20 mouse cellular contexts compared by ENCODE assay signal in the genomic region with DNA sequence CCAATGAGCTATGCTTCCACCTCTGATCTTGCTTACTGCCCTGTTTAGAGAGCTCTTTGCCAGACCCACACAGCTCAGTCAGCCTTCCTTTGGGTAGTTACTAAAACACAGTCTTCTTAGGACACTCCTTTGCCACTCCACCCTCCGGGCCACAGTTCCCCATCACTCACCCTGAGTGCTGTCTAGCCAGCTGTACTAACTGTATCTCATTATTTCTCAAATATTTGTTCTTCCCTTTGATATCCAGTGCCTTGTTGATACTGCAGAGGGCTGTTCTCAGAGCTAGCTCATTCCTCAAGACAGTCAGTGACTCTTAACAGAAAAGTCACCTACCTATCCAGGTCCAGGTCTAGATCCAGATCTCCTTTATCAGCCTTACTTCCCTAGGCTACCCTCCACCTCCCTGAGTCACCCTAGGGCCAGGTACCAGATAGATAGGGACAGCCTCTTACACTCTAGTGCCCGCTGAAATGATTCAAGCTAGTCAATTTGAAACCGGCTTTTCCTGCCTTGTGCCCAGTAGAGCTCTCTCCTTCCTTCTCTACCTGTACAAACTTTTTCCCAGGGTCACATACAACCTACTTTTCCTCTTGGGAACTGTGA.
DNase-seq lines count a peak whose midpoint lies in the region; ATAC-seq and TF ChIP-seq lines count a peak whose summit lies in the region.
"Had no signal": no experiment of that assay in that cellular context is flagged by ENCODE, and none has a peak within 500 bp of the region (broad histone marks: within the 10 kb centered on the region; RNA-seq: fewer than 3 reads in every experiment).

No protein-coding gene starts in this region.

- H3K9me3 ChIP-seq in intestine, embryonic 15.5 days: 0 out of 2 replicates have a peak, but pooled peaks cover 3% of the 10 kb centered on the region
- no peaks in the 10 kb centered on the region for H3K9me3 ChIP-seq in intestine, postnatal 0 days (ENCODE audit: control insufficient read depth)
- H3K9me3 ChIP-seq in lung, embryonic 16.5 days (ENCODE audit: control insufficient read depth, low read length): 0 out of 2 replicates have a peak, but pooled peaks cover 6% of the 10 kb centered on the region
- no peaks in the 10 kb centered on the region for H3K9me3 ChIP-seq in stomach, postnatal 0 days (ENCODE audit: control insufficient read depth, low read length)
- H3K9me3 ChIP-seq in forebrain, postnatal 0 days (ENCODE audit: low read length): no peaks in the 10 kb centered on the region
- H3K9me3 ChIP-seq: embryonic facial prominence, embryonic 13.5 days; hindbrain, embryonic 10.5 days had no signal

- no peak for TF ChIP-seq POLR2A in small intestine, adult 2 months (IDR thresholded peaks at IDR 0.05; ENCODE audit: low read depth, low read length)

- 74% methylated on average over 3 of the region's 3 CpGs for WGBS in intestine, embryonic 15.5 days
- 77% methylated on average over 3 of the region's 3 CpGs for WGBS in intestine, postnatal 0 days
- WGBS in lung, embryonic 16.5 days: 54% methylated on average over 3 of the region's 3 CpGs
- 55% methylated on average over 3 of the region's 3 CpGs for WGBS in small intestine, adult 2 months
- 61% methylated on average over 3 of the region's 3 CpGs for WGBS in stomach, postnatal 0 days
- WGBS in forebrain, postnatal 0 days: 97% methylated on average over 3 of the region's 3 CpGs

- H3K4me3 ChIP-seq in intestine, embryonic 15.5 days (replicated peaks): no peak overlapping the region
- no peak overlapping the region for H3K4me3 ChIP-seq in intestine, postnatal 0 days (ENCODE audit: low read depth, low read length)
- H3K4me3 ChIP-seq in lung, embryonic 16.5 days (ENCODE audit: low read length): no peak overlapping the region
- no peak overlapping the region for H3K4me3 ChIP-seq in small intestine, adult 2 months (ENCODE audit: low read depth, low read length)
- H3K4me3 ChIP-seq in stomach, postnatal 0 days (ENCODE audit: low read depth, low read length): no peak overlapping the region
- H3K4me3 ChIP-seq in forebrain, postnatal 0 days (ENCODE audit: low read depth, low read length): no peak overlapping the region
- H3K4me3 ChIP-seq: embryonic facial prominence, embryonic 13.5 days; forebrain, embryonic 12.5 days; gastrocnemius, adult 2 months; heart, embryonic 12.5 days; hindbrain, embryonic 10.5 days had no signal

- no peaks in the 10 kb centered on the region for H3K27me3 ChIP-seq in intestine, embryonic 15.5 days (replicated peaks)
- no peaks in the 10 kb centered on the region for H3K27me3 ChIP-seq in intestine, postnatal 0 days (replicated peaks; ENCODE audit: control insufficient read depth, insufficient read depth, low read length)
- H3K27me3 ChIP-seq in lung, embryonic 16.5 days (ENCODE audit: control insufficient read depth, insufficient read depth, low read depth, low read length): no peaks in the 10 kb centered on the region
- H3K27me3 ChIP-seq in small intestine, adult 2 months (ENCODE audit: control insufficient read depth, insufficient read depth, low read length): no peaks in the 10 kb centered on the region
- no peaks in the 10 kb centered on the region for H3K27me3 ChIP-seq in stomach, postnatal 0 days (ENCODE audit: control insufficient read depth, insufficient read depth, low read length)
- no peaks in the 10 kb centered on the region for H3K27me3 ChIP-seq in forebrain, postnatal 0 days (ENCODE audit: insufficient read depth, low read length)
- H3K27me3 ChIP-seq: embryonic facial prominence, embryonic 13.5 days; forebrain, embryonic 12.5 days; heart, embryonic 12.5 days had no signal

- no peak overlapping the region for H3K9ac ChIP-seq in intestine, embryonic 15.5 days
- H3K9ac ChIP-seq in intestine, postnatal 0 days (ENCODE audit: low read depth, low read length): no peak overlapping the region
- no peak overlapping the region for H3K9ac ChIP-seq in lung, embryonic 16.5 days (ENCODE audit: low read length)
- H3K9ac ChIP-seq in stomach, postnatal 0 days (ENCODE audit: low read length): no peak overlapping the region
- H3K9ac ChIP-seq in forebrain, postnatal 0 days: no peak overlapping the region
- H3K9ac ChIP-seq: embryonic facial prominence, embryonic 13.5 days; forebrain, embryonic 12.5 days; heart, embryonic 12.5 days had no signal

- no peaks in the 10 kb centered on the region for H3K36me3 ChIP-seq in intestine, embryonic 15.5 days
- H3K36me3 ChIP-seq in intestine, postnatal 0 days (ENCODE audit: control insufficient read depth, insufficient read depth): no peaks in the 10 kb centered on the region
- no peaks in the 10 kb centered on the region for H3K36me3 ChIP-seq in lung, embryonic 16.5 days (ENCODE audit: control insufficient read depth, insufficient read depth, low read length)
- peaks cover 3% of the 10 kb centered on the region for H3K36me3 ChIP-seq in small intestine, adult 2 months (ENCODE audit: control insufficient read depth, insufficient read depth, low read length)
- H3K36me3 ChIP-seq in stomach, postnatal 0 days (ENCODE audit: control insufficient read depth, insufficient read depth, low read length): no peaks in the 10 kb centered on the region
- H3K36me3 ChIP-seq in forebrain, postnatal 0 days (ENCODE audit: insufficient read depth): peaks cover 2% of the 10 kb centered on the region; the same call in 1 of the 2 replicates
- H3K36me3 ChIP-seq: embryonic facial prominence, embryonic 13.5 days; forebrain, embryonic 12.5 days; G1E; hindbrain, embryonic 10.5 days had no signal

- peak; percentile 52 for ATAC-seq in intestine, embryonic 15.5 days
- ATAC-seq in intestine, postnatal 0 days: no peak
- ATAC-seq in lung, embryonic 16.5 days (ENCODE audit: low read depth): peak; percentile 47
- ATAC-seq in stomach, postnatal 0 days (ENCODE audit: low FRiP score, low TSS enrichment): peak; percentile 85
- ATAC-seq in forebrain, postnatal 0 days: no peak
- ATAC-seq: CD4-positive, CD25-positive, alpha-beta regulatory T cell, adult 4 months; forebrain, embryonic 16.5 days had no signal

- 0 out of 2 replicates have a peak, but pooled peaks cover 7% of the 10 kb centered on the region for H3K4me1 ChIP-seq in intestine, embryonic 15.5 days (replicated peaks)
- H3K4me1 ChIP-seq in intestine, postnatal 0 days (replicated peaks; ENCODE audit: control insufficient read depth, insufficient read depth, low read length): no peaks in the 10 kb centered on the region
- H3K4me1 ChIP-seq in lung, embryonic 16.5 days (replicated peaks; ENCODE audit: control insufficient read depth, insufficient read depth, low read length): peaks cover 12% of the 10 kb centered on the region
- H3K4me1 ChIP-seq in small intestine, adult 2 months (ENCODE audit: control insufficient read depth, insufficient read depth, insufficient read length, low read length): peaks cover 25% of the 10 kb centered on the region; the same call in 1 of the 2 replicates
- H3K4me1 ChIP-seq in stomach, postnatal 0 days (replicated peaks; ENCODE audit: control insufficient read depth, insufficient read depth): no peaks in the 10 kb centered on the region
- no peaks in the 10 kb centered on the region for H3K4me1 ChIP-seq in forebrain, postnatal 0 days (ENCODE audit: insufficient read depth)
- H3K4me1 ChIP-seq: forebrain, embryonic 12.5 days; hindbrain, embryonic 10.5 days had no signal

- DNase-seq in lung, postnatal 10 days: no peak
- DNase-seq in stomach, postnatal 0 days (ENCODE audit: low spot score): peak; percentile 52
- DNase-seq in forebrain, postnatal 0 days: no peak
- DNase-seq: adrenal gland, postnatal 10 days; B cell, adult 2 months; cerebellum, adult 11 months; cerebellum, adult 8-10 months; gastrocnemius, postnatal 25 days had no signal

- H3K4me2 ChIP-seq in intestine, embryonic 15.5 days (replicated peaks): no peak overlapping the region
- no peak overlapping the region for H3K4me2 ChIP-seq in intestine, postnatal 0 days (replicated peaks; ENCODE audit: low read depth)
- H3K4me2 ChIP-seq in lung, embryonic 16.5 days (ENCODE audit: low read depth, low read length): no peak overlapping the region
- no peak overlapping the region for H3K4me2 ChIP-seq in stomach, postnatal 0 days (replicated peaks; ENCODE audit: low read depth)
- no peak overlapping the region for H3K4me2 ChIP-seq in forebrain, postnatal 0 days (ENCODE audit: low read depth)
- H3K4me2 ChIP-seq: embryonic facial prominence, embryonic 13.5 days; forebrain, embryonic 12.5 days; heart, embryonic 12.5 days had no signal

- TF ChIP-seq CTCF in intestine, postnatal 0 days (IDR thresholded peaks at IDR 0.05; ENCODE audit: low read depth): no peak
- no peak for TF ChIP-seq CTCF in small intestine, adult 2 months (IDR thresholded peaks at IDR 0.05; ENCODE audit: extremely low read depth, insufficient read length, insufficient replicate concordance, low read depth, low read length)
- TF ChIP-seq CTCF in stomach, postnatal 0 days (IDR thresholded peaks at IDR 0.05; ENCODE audit: low read depth): no peak
- no peak for TF ChIP-seq CTCF in forebrain, postnatal 0 days (IDR thresholded peaks at IDR 0.05; ENCODE audit: low read depth)

- TF ChIP-seq EP300 in stomach, postnatal 0 days (optimal IDR thresholded peaks at IDR 0.05): no peak

- H3K27ac ChIP-seq in intestine, embryonic 15.5 days: no peak overlapping the region
- no peak overlapping the region for H3K27ac ChIP-seq in intestine, postnatal 0 days (ENCODE audit: low read depth, low read length)
- peak overlapping the region; percentile 33; the same call in 1 of the 2 replicates for H3K27ac ChIP-seq in lung, embryonic 16.5 days (ENCODE audit: low read length)
- peak overlapping the region; percentile 17; the same call in 1 of the 2 replicates for H3K27ac ChIP-seq in small intestine, adult 2 months (ENCODE audit: insufficient read depth, low read depth, low read length)
- peak overlapping the region; percentile 79 for H3K27ac ChIP-seq in stomach, postnatal 0 days (replicated peaks)
- H3K27ac ChIP-seq in forebrain, postnatal 0 days (ENCODE audit: low read depth, low read length): no peak overlapping the region
- H3K27ac ChIP-seq: embryonic facial prominence, embryonic 13.5 days; forebrain, embryonic 12.5 days; hindbrain, embryonic 10.5 days had no signal

Comparison
In these comparisons a context has a peak if more than half of its experiments do, and no peak if none do; other contexts are left out.
1. ATAC-seq: peak in intestine, embryonic 15.5 days (single experiment), lung, embryonic 16.5 days (single experiment) and stomach, postnatal 0 days (single experiment); none in intestine, postnatal 0 days (single experiment) and forebrain, postnatal 0 days (single experiment).
2. H3K27ac ChIP-seq: peak in lung, embryonic 16.5 days (single experiment), small intestine, adult 2 months (single experiment) and stomach, postnatal 0 days (single experiment); none in intestine, embryonic 15.5 days (single experiment), intestine, postnatal 0 days (single experiment) and forebrain, postnatal 0 days (single experiment).